Mouse (Mus musculus) neural tube, embryonic 13.5 days (tissue): Measurements from ENCODE around the gene Gm10300. TPM values are rescaled to one million over a fixed set of nuclear protein-coding genes. Genes with fewer than 3 reads are reported as not detected.

Experiments used
- ATAC-seq: fragments of 200-750 bp; cut with Nextera tagmentation; 2 replicates; pipeline ENCODE4 v1.8.0; 2017; ENCODE audit warnings: low read depth, mild to moderate bottlenecking, moderate TSS enrichment, moderate library complexity
- H3K27ac ChIP-seq: fragments of 300-500 bp; sonication (generic); replicated peaks from 2 replicates; pipeline ENCODE4 v1.5.1; 2015; ENCODE audit warnings: moderate library complexity, mild to moderate bottlenecking, inconsistent platforms
- H3K27me3 ChIP-seq: fragments of 300-500 bp; sonication (generic); 2 replicates; pipeline ENCODE4 v1.6.1; 2015; ENCODE audit warnings: mild to moderate bottlenecking, inconsistent platforms
- H3K36me3 ChIP-seq: fragments of 300-500 bp; sonication (generic); 2 replicates; pipeline ENCODE4 v1.6.1; 2015; ENCODE audit warnings: mild to moderate bottlenecking, inconsistent platforms
- H3K4me1 ChIP-seq: fragments of 300-500 bp; sonication (generic); replicated peaks from 2 replicates; pipeline ENCODE4 v1.6.1; 2015; ENCODE audit warnings: inconsistent platforms
- H3K4me2 ChIP-seq: fragments of 300-500 bp; sonication (generic); 2 replicates; pipeline ENCODE4 v1.6.1; 2015; ENCODE audit warnings: inconsistent platforms, mild to moderate bottlenecking, moderate library complexity
- H3K4me3 ChIP-seq: fragments of 300-500 bp; sonication (generic); 2 replicates; pipeline ENCODE4 v1.5.1; 2015; ENCODE audit warnings: mild to moderate bottlenecking, inconsistent platforms
- H3K9ac ChIP-seq: fragments of 300-500 bp; sonication (generic); 2 replicates; pipeline ENCODE4 v1.6.1; 2015; ENCODE audit warnings: moderate library complexity, mild to moderate bottlenecking, inconsistent platforms
- H3K9me3 ChIP-seq: fragments of 300-500 bp; sonication (generic); 2 replicates; pipeline ENCODE4 v1.6.1; 2016; ENCODE audit warnings: inconsistent platforms
- WGBS: fragments of 180-500 bp; shearing (Covaris S2); methylation state at CpG from one replicate; pipeline ENCODE4 v1.1.7; 2015; 5-methylcytosine and 5-hydroxymethylcytosine counted together
- polyA plus RNA-seq: library from polyadenylated mRNA; unstranded; fragments of >200 nt; fragmentation: Nextera tagmentation; extraction: Ambion mirVana; gene quantifications from 2 replicates; pipeline ENCODE4 v1.2.1, GENCODE M21; 2015

Gm10300 gene
- polyA plus RNA-seq, 1 experiment from 2014 or later: 0.20 TPM

DNA sequence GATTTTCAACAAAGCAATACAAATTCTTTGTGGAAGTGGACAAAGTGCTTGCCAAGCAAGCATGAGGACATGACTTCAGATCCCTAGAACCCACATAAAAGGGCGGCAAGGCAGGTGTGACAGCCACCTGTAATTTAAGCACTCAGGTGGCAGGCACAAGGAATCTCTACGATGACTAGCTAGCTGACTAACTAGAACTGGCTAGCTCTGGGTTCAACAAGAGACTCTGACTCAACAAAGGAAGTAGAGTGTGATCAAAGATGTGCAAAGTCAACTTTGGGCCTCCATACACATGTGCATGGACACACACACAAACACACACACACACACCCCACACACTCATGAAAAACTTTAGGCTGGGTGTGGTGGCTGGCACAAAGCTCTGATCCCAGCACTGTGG lies 35.0 kb upstream of the Gm10300 start:
- no peaks in the 10 kb centered on the region for H3K9me3 ChIP-seq
- peak overlapping the region; percentile 46 for H3K27ac ChIP-seq
- ATAC-seq: no peak
- H3K4me2 ChIP-seq: no peak overlapping the region
- no peaks in the 10 kb centered on the region for H3K36me3 ChIP-seq
- peaks cover 67% of the 10 kb centered on the region for H3K4me1 ChIP-seq
- H3K27me3 ChIP-seq: no peaks in the 10 kb centered on the region
- H3K4me3 ChIP-seq: no peak overlapping the region
- 88% methylated on average over 2 of the region's 2 CpGs for WGBS
- H3K9ac ChIP-seq: no peak overlapping the region

DNA sequence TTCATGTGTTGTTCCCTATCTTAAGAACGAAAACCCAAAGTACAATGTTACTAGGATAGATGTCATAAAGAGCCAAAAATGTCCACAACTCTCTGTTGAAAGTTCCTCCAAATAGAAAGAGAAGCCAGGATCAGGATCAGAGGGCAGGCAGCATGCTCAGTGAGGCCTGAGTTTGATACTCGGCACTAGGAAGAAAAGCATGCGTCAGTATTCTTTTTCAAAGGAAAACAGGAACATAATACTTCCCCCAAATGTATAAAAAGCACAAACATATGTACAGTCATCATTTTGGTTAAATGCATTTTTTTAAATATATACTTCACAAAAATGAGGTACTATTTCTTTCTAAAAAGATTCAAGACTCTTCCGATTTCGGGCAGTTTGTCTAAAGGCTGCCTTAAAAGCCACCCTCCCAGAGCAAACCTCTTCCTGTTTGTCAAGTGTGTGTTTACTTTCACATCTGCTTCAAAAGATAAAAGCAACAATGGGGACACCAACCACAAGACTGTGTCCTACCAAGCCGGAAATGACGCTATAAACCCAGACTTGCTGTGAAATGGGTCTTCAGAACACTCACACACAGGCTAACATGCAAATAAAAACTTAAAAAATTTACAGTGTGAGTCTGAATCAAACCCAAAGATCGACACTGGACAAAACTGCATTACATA lies 34.4 kb upstream of the Gm10300 start:
- no peak for ATAC-seq
- 83% methylated on average over 8 of the region's 8 CpGs for WGBS

DNA sequence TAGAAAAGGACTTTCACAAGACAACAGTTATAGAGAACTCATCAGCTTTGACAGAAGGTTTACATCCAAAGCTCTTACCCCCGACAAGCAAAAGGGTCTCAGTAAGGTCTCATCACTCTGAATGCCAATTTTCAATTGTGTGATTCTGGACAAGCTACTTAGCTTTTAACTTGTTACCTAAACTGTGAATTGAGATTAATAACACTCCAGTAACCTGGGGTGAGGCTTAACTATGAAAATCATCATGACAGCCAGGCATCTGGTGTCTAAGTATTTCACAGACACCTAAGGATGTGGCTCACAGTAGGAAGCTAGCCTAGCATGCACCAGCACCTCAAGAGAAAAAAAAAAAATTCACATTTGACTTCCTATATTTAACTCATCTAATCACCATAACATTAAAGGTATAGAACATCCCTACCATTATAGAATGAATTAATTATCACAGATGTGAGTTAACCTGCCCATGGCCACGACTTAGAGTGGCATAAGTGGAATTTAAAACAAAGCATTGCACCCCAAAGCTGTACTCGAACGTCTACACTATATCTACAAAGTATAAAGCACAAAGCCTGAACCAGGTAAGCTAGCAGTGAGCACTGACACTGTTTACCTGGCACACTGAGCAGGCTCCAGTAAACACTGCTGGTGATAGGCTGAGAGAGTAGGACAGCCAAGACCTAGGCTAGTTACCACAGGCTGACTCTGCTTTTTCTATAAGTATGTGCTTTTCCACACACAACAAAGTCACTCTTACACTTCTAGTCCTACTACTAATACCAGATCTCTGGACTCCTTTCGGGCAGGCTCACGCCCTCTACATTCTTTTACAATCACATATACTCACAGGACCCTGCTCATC lies 32.8 kb upstream of the Gm10300 start:
- H3K36me3 ChIP-seq: no peaks in the 10 kb centered on the region
- 81% methylated on average over 6 of the region's 6 CpGs for WGBS
- H3K9me3 ChIP-seq: no peaks in the 10 kb centered on the region
- H3K4me3 ChIP-seq: no peak overlapping the region
- H3K27me3 ChIP-seq: no peaks in the 10 kb centered on the region
- ATAC-seq: no peak
- no peak overlapping the region for H3K4me2 ChIP-seq
- H3K4me1 ChIP-seq: peaks cover 86% of the 10 kb centered on the region
- H3K9ac ChIP-seq: no peak overlapping the region
- H3K27ac ChIP-seq: peak overlapping the region; percentile 30; the same call in 1 of the 2 replicates

More for the DNA sequence above, 34.4 kb upstream of the Gm10300 start:
- H3K4me3 ChIP-seq: no peak overlapping the region
- H3K36me3 ChIP-seq: no peaks in the 10 kb centered on the region
- H3K4me1 ChIP-seq: peaks cover 72% of the 10 kb centered on the region
- no peaks in the 10 kb centered on the region for H3K9me3 ChIP-seq
- H3K27ac ChIP-seq: peak overlapping the region; percentile 46
- no peaks in the 10 kb centered on the region for H3K27me3 ChIP-seq
- H3K4me2 ChIP-seq: no peak overlapping the region
- H3K9ac ChIP-seq: no peak overlapping the region

DNA sequence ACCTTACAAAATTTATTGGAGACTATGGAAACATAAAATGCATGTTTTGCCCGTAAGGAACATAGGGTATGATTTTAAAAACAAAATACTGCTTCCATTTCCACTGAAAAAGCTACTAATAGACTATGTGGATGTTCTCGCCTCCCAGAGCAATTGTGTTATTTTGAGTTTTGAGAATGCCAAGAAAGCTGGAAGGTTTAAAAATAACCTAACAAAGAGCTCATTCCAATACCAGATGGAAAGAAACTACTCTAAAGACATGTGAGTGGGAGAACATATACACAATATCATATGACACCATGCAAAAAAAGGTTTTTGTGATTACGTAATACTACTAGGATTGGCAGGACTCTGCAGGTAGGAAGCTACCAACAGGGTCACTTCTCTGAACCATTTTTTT lies 30.8 kb upstream of the Gm10300 start:
- no peaks in the 10 kb centered on the region for H3K27me3 ChIP-seq
- H3K9me3 ChIP-seq: no peaks in the 10 kb centered on the region
- H3K4me1 ChIP-seq: peaks cover 77% of the 10 kb centered on the region
- 91% methylated on average over 3 of the region's 3 CpGs for WGBS
- peak overlapping the region; percentile 17; the same call in 1 of the 2 replicates for H3K4me2 ChIP-seq
- H3K4me3 ChIP-seq: no peak overlapping the region
- no peak overlapping the region for H3K27ac ChIP-seq
- no peak for ATAC-seq
- H3K36me3 ChIP-seq: no peaks in the 10 kb centered on the region
- H3K9ac ChIP-seq: peak overlapping the region; percentile 18; the same call in 1 of the 2 replicates

DNA sequence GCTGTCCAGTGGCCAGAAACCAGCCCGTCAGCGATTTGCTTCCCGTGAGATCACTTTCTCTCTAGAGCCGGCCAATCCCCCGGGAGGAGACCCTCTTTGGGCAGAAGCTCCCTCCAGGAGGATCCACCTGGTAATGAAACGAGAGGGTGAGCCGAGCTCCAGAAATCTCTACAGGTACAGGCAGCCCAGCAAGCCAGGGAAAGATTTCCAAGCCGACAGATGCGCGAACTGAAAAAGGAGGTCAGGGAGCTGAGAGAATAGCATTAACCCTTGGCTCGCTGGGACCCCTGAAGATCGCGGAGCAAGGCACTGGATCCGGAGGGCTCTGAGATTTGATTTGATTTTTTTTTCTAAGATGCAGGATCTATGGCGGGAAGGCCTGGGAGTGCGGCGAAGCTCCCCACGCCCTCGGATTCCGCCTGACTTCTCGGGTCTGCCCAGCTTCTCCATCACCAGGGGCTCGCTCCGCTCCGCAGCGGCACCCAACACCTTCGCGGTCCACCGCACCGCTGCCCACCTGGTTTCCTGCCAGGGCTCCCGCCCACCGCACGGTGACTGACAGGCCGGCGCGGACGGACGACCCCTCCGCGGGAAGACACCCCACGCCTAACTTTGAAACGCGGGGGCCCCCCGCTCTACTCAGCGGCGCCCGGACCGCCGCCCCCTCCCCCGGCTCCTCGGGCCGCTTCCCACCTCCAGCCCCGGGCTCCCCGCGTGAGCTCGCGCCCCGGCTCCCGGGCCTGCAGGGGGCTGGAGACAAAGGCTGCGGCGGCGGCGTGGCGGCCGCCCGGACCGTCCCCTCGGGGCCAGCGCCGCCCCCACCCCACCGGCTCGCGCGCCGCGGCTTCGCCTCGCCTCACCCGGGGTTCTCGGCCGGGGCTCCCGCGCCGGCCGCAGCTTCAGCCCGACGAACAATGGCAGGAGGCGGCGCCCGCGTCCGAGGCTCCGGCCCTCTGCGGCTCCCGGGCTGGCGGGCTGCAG lies 26.2 kb upstream of the Gm10300 start:
- peak; percentile 68 for ATAC-seq
- H3K4me3 ChIP-seq: peak overlapping the region; percentile 99
- H3K36me3 ChIP-seq: no peaks in the 10 kb centered on the region
- H3K27ac ChIP-seq: peak overlapping the region; percentile 99
- no peaks in the 10 kb centered on the region for H3K9me3 ChIP-seq
- H3K4me2 ChIP-seq: peak overlapping the region; percentile 74
- H3K4me1 ChIP-seq: peaks cover 66% of the 10 kb centered on the region
- no peaks in the 10 kb centered on the region for H3K27me3 ChIP-seq
- under 1% methylated on average over 90 of the region's 95 CpGs for WGBS
- peak overlapping the region; percentile 99 for H3K9ac ChIP-seq

DNA sequence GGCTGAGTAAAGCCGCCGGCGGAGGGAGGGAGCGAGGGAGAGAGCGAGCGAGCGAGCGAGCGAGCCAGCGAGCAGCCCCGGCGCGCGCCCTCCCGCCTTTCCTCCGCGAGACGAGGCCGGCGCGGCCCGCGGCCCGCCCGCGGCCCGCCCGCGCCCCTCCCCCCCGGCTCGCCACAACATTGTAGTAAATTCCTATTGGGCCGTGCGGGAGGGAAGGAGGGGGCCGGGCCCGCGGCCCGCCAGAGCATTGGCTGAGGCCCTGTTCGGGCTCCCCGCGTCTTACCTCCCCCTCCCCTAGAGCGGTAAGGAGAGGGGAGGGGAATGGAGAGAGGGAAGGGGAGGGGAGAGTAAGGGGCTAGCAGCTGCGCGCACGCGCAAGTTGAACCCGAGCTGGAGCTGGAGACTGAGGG lies 25.5 kb upstream of the Gm10300 start:
- 0% methylated on average over 25 of the region's 46 CpGs for WGBS
- peak overlapping the region; percentile 99 for H3K4me3 ChIP-seq
- peaks cover 59% of the 10 kb centered on the region for H3K4me1 ChIP-seq
- H3K36me3 ChIP-seq: no peaks in the 10 kb centered on the region
- peak overlapping the region; percentile 74 for H3K4me2 ChIP-seq
- no peaks in the 10 kb centered on the region for H3K27me3 ChIP-seq
- H3K9ac ChIP-seq: peak overlapping the region; percentile 99
- no peaks in the 10 kb centered on the region for H3K9me3 ChIP-seq
- H3K27ac ChIP-seq: peak overlapping the region; percentile 99
- ATAC-seq: peak; percentile 98

DNA sequence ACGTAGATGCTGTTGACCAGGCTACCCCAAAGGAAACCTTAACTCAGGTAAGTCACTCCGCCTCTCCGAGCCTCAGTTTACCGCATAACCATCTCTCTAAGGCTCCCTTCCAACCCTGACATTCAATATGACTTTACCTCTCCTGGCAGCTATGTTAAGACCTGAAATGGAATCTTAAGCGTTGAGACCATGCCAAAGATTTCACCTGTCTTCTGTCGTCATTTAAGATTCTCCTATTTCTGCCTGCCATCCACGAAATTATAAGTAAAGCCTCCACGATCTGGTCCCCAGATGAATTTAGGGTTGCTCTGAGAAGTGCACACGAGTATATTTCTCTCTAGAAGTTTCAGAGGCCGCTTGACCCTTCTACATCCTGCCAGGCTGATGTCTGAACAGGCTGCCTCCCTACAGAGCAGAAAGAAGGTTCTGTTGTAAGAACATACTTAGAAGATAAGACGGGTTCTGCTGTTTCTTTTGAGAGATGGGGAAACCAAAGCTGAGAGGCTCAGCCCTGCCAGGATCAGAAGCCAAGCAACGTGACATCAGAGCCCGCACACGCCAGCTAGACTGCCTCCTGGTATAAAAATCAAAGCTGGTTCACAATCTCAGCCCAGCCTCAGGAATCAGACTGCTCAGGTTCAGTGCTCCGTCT lies 24.8 kb upstream of the Gm10300 start:
- WGBS: 12% methylated on average over 15 of the region's 15 CpGs
- H3K9ac ChIP-seq: peak overlapping the region; percentile 61

DNA sequence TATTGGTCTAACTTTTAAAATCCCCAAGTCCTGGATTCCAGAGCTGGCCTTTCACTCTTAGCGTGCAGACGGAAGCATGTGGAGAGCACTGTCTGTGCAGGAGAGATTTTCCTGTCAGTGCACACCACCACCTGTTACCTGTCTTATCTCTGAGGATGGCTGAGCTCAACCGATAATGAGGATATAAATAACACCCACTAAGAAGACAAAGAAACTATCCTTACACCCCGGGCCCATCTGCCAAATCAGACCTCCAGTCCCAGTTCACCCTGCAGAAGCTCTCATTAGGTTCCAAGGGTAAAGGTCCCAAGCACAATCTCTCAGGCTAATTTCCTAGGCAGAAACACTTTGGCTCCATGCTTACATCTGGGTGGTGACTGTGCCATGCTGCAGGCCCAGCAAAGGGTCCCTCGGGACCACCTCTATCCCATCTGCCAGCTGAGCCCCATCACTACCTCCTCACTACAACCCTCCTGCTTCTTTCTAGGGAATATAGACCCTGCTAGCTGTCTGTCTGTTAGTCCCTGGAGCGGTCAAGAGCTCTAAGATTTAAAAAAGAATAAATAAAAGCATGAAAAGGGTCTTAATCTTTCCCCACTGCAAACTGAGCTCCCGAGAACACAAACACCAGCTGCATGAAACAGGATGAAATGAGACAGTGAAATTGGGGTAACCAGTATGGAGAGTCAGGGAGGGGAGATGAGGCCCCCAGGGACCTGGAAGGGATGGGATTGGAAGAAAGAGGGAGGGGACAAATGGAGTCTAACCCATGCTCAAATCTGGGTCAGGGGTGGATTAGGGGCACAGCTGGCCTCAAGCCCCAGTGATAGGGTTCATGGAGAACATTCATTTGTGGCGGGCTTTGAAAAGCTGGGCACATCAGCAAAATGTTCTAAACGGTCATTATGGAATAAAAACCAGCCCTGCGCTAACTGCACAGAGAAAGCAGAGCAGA lies 22.9 kb upstream of the Gm10300 start:
- no peak for ATAC-seq
- H3K4me2 ChIP-seq: no peak overlapping the region; the same call in 1 of the 2 replicates
- WGBS: 40% methylated on average over 10 of the region's 10 CpGs

More for the DNA sequence above, 24.8 kb upstream of the Gm10300 start:
- Histone ChIP-seq H3K36me3 (no peaks in the 10 kb centered on the region), H3K4me1 (peaks cover 52% of the 10 kb centered on the region), H3K4me3 (peak overlapping the region; percentile 99), H3K9me3 (no peaks in the 10 kb centered on the region), H3K27me3 (no peaks in the 10 kb centered on the region), H3K27ac (peak overlapping the region; percentile 7), H3K4me2 (peak overlapping the region; percentile 56)
- no peak for ATAC-seq

DNA sequence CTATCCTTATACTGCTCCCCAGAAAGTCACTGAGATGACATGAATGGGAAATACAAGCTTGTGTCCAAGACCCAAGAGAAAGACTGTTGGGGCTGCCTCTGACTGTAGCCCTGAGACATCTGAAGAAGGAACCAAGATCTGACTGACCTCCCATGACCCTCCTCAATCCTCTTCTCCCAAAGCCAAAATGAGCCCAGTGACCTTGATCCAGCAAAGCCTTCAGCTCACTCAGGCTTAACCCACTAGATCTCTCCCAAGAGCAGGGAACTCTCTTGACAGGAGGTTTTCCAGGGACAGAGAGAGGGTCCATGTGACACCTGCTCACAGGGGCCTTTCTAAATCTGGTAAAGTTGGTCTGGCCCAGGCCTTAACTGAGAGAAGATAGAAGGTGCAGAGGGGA lies 17.2 kb upstream of the Gm10300 start:
- no peaks in the 10 kb centered on the region for H3K9me3 ChIP-seq
- H3K36me3 ChIP-seq: no peaks in the 10 kb centered on the region
- H3K27ac ChIP-seq: no peak overlapping the region
- no peak overlapping the region for H3K4me3 ChIP-seq
- H3K4me1 ChIP-seq: no peaks in the 10 kb centered on the region
- H3K4me2 ChIP-seq: no peak overlapping the region
- H3K9ac ChIP-seq: no peak overlapping the region
- ATAC-seq: no peak
- H3K27me3 ChIP-seq: no peaks in the 10 kb centered on the region

More for the DNA sequence above, 22.9 kb upstream of the Gm10300 start:
- H3K9ac ChIP-seq: 0 out of 2 replicates have a peak overlapping the region, but pooled peaks have one; percentile 8
- no peaks in the 10 kb centered on the region for H3K36me3 ChIP-seq
- no peak overlapping the region for H3K4me3 ChIP-seq
- peaks cover 35% of the 10 kb centered on the region for H3K4me1 ChIP-seq
- no peaks in the 10 kb centered on the region for H3K9me3 ChIP-seq
- H3K27ac ChIP-seq: peak overlapping the region; percentile 52
- no peaks in the 10 kb centered on the region for H3K27me3 ChIP-seq

DNA sequence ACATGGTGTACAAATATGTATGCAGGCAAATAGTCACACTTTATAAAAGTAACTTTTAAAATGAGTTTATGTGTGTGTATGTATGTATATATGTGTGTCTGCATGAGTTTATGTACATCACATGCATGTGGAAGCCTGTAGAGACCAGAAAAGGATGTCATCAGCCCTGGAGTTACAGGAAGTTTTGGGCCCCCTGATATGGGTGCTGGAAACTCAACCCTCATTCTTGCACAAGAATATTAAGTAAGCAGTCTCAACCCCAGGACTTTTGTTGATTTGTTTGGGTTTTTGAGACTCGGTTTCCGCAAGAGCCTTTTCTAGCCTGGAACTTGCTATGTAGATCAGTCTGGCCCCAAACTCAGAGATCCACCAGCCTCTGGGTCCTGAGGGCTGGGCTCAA lies 15.0 kb upstream of the Gm10300 start:
- WGBS: 98% methylated on average over 2 of the region's 2 CpGs
- no peaks in the 10 kb centered on the region for H3K27me3 ChIP-seq
- H3K9me3 ChIP-seq: no peaks in the 10 kb centered on the region
- H3K4me3 ChIP-seq: no peak overlapping the region
- no peak overlapping the region for H3K9ac ChIP-seq
- ATAC-seq: no peak
- no peaks in the 10 kb centered on the region for H3K4me1 ChIP-seq
- H3K27ac ChIP-seq: no peak overlapping the region
- no peak overlapping the region for H3K4me2 ChIP-seq
- no peaks in the 10 kb centered on the region for H3K36me3 ChIP-seq
